In genomic region chr3:41171772-41172171, GRCm38 (mm10) we compare ENCODE assay signal across 20 mouse cellular contexts.
A peak's percentile ranks its signal among the peaks of the same experiment; 100 is the strongest.
DNase-seq lines count a peak whose midpoint lies in the region; ATAC-seq and TF ChIP-seq lines count a peak whose summit lies in the region.
"Had no signal": no experiment of that assay in that cellular context is flagged by ENCODE, and none has a peak within 500 bp of the region (broad histone marks: within the 10 kb centered on the region; RNA-seq: fewer than 3 reads in every experiment).

No protein-coding gene starts in this region.

- DNase-seq in heart, adult 8-10 months (ENCODE audit: low spot score): no peak
- no peak for DNase-seq in MEL (ENCODE audit: low read depth, low spot score)
- DNase-seq in heart, postnatal 0 days (ENCODE audit: low spot score): no peak
- DNase-seq in c-Kit-positive CD71-positive TER-119-positive erythroid progenitor cells, embryonic 14.5 days (ENCODE audit: low spot score): no peak
- DNase-seq in testis, postnatal 14 days (ENCODE audit: low spot score): no peak
- DNase-seq: cerebellum, adult 11 months; cerebellum, postnatal 25 days; gastrocnemius, postnatal 36 days; lung, adult 2 months; right cerebral cortex, postnatal 4 days; thymus, postnatal 4 days had no signal

- no peak overlapping the region for H3K9ac ChIP-seq in heart, embryonic 14.5 days (ENCODE audit: low read length)
- no peak overlapping the region for H3K9ac ChIP-seq in MEL (ENCODE audit: control insufficient read depth, low read depth, low read length, poor library complexity, severe bottlenecking)
- H3K9ac ChIP-seq in heart, postnatal 0 days (replicated peaks; ENCODE audit: low read depth, low read length): no peak overlapping the region
- no peak overlapping the region for H3K9ac ChIP-seq in liver, embryonic 16.5 days (ENCODE audit: low read depth, low read length)
- H3K9ac ChIP-seq: forebrain, embryonic 15.5 days; hindbrain, embryonic 13.5 days; intestine, embryonic 15.5 days; midbrain, embryonic 12.5 days had no signal

- no peak for TF ChIP-seq POLR2A in MEL (IDR thresholded peaks at IDR 0.05; ENCODE audit: control insufficient read depth in 1 of 2, insufficient read depth in 1 of 2, low read depth in 1 of 2, low read length in 2 of 2, poor library complexity in 1 of 2)

- no peak for TF ChIP-seq RAD21 in MEL (IDR thresholded peaks at IDR 0.05; ENCODE audit: low read depth, low read length)

- TF ChIP-seq CTCF in MEL (IDR thresholded peaks at IDR 0.05 in 2 of 3, conservative IDR thresholded peaks at IDR 0.05 in 1 of 3; ENCODE audit: control insufficient read depth in 1 of 3, insufficient read depth in 1 of 3, low read depth in 2 of 3, low read length in 3 of 3, poor library complexity in 1 of 3, severe bottlenecking in 1 of 3): no peak
- TF ChIP-seq CTCF in heart, postnatal 0 days (IDR thresholded peaks at IDR 0.05; ENCODE audit: low read depth): no peak

- no peak for ATAC-seq in heart, embryonic 14.5 days (ENCODE audit: insufficient number of reproducible peaks, insufficient read depth, low FRiP score, low read depth)
- ATAC-seq in heart, postnatal 0 days (ENCODE audit: insufficient read depth, low read depth): no peak
- ATAC-seq in liver, embryonic 16.5 days (ENCODE audit: low read depth): no peak
- ATAC-seq: forebrain, embryonic 15.5 days; intestine, embryonic 15.5 days had no signal

- no peaks in the 10 kb centered on the region for H3K79me2 ChIP-seq in MEL (ENCODE audit: control insufficient read depth, insufficient read depth, low read length, poor library complexity)

- 92% methylated on average over 4 of the region's 4 CpGs for WGBS in heart, embryonic 14.5 days
- WGBS in heart, postnatal 0 days: 93% methylated on average over 4 of the region's 4 CpGs
- 81% methylated on average over 4 of the region's 4 CpGs for WGBS in liver, embryonic 16.5 days (ENCODE audit: insufficient replicate concordance)

- peak overlapping the region; percentile 53 for H3K4me2 ChIP-seq in heart, embryonic 14.5 days (ENCODE audit: low read length)
- no peak overlapping the region for H3K4me2 ChIP-seq in heart, postnatal 0 days (ENCODE audit: low read depth, low read length)
- no peak overlapping the region for H3K4me2 ChIP-seq in liver, embryonic 16.5 days (ENCODE audit: low read depth, low read length)
- H3K4me2 ChIP-seq: forebrain, embryonic 15.5 days; hindbrain, embryonic 13.5 days; intestine, embryonic 15.5 days; midbrain, embryonic 12.5 days had no signal

- H3K9me3 ChIP-seq in heart, embryonic 14.5 days (ENCODE audit: control insufficient read depth, low read length): no peaks in the 10 kb centered on the region; the same call in 1 of the 2 replicates
- H3K9me3 ChIP-seq in MEL (replicated peaks; ENCODE audit: insufficient read depth, low read length): no peaks in the 10 kb centered on the region
- H3K9me3 ChIP-seq in heart, postnatal 0 days (replicated peaks; ENCODE audit: control insufficient read depth, low read length): no peaks in the 10 kb centered on the region
- peaks cover 4% of the 10 kb centered on the region for H3K9me3 ChIP-seq in liver, embryonic 16.5 days (replicated peaks; ENCODE audit: control insufficient read depth, low read length)
- H3K9me3 ChIP-seq: embryonic facial prominence, embryonic 10.5 days; forebrain, embryonic 15.5 days; G1E; intestine, embryonic 15.5 days; midbrain, embryonic 12.5 days had no signal

- H3K36me3 ChIP-seq in heart, embryonic 14.5 days (ENCODE audit: control insufficient read depth, insufficient read depth, low read length): no peaks in the 10 kb centered on the region
- peaks cover 0 to 23% of the 10 kb centered on the region in 2 experiments; a peak in 2 of 4 replicates for H3K36me3 ChIP-seq in MEL (ENCODE audit: control insufficient read depth in 1 of 2, insufficient read depth in 2 of 2, low read length in 2 of 2)
- H3K36me3 ChIP-seq in heart, postnatal 0 days (replicated peaks; ENCODE audit: control insufficient read depth, insufficient read depth, low read length): no peaks in the 10 kb centered on the region
- H3K36me3 ChIP-seq in liver, embryonic 16.5 days (ENCODE audit: control insufficient read depth, insufficient read depth): no peaks in the 10 kb centered on the region
- H3K36me3 ChIP-seq: embryonic facial prominence, embryonic 10.5 days; forebrain, embryonic 15.5 days; G1E; hindbrain, embryonic 13.5 days; intestine, embryonic 15.5 days; midbrain, embryonic 12.5 days had no signal

- TF ChIP-seq EP300 in MEL (IDR thresholded peaks at IDR 0.05; ENCODE audit: low read depth in 1 of 2, low read length in 2 of 2): no peak
- no peak for TF ChIP-seq EP300 in heart, postnatal 0 days (IDR thresholded peaks at IDR 0.05; ENCODE audit: low read depth)

- peaks cover 19 to 41% of the 10 kb centered on the region in 2 experiments for H3K4me1 ChIP-seq in heart, embryonic 14.5 days (ENCODE audit: control insufficient read depth in 2 of 2, insufficient read depth in 2 of 2, low read length in 2 of 2)
- peaks cover 11 to 22% of the 10 kb centered on the region in 2 experiments for H3K4me1 ChIP-seq in MEL (ENCODE audit: control insufficient read depth in 1 of 2, insufficient read depth in 2 of 2, low read length in 2 of 2)
- H3K4me1 ChIP-seq in heart, postnatal 0 days (ENCODE audit: control insufficient read depth, insufficient read depth): peaks cover 14% of the 10 kb centered on the region
- peaks cover 33% of the 10 kb centered on the region for H3K4me1 ChIP-seq in liver, embryonic 16.5 days (ENCODE audit: control insufficient read depth, low read depth, low read length)
- H3K4me1 ChIP-seq: embryonic facial prominence, embryonic 10.5 days; forebrain, embryonic 15.5 days; hindbrain, embryonic 13.5 days; intestine, embryonic 15.5 days; midbrain, embryonic 12.5 days had no signal

- H3K27ac ChIP-seq in heart, embryonic 14.5 days (replicated peaks in 1 of 2; ENCODE audit: control insufficient read depth in 1 of 2, insufficient read depth in 1 of 2, low read depth in 2 of 2, low read length in 2 of 2): peak overlapping the region; percentile 94 to 96
- H3K27ac ChIP-seq in MEL (ENCODE audit: control insufficient read depth, low read depth, low read length): no peak overlapping the region
- peak overlapping the region; percentile 95 for H3K27ac ChIP-seq in heart, postnatal 0 days (ENCODE audit: low read depth)
- peak overlapping the region; percentile 98 for H3K27ac ChIP-seq in liver, embryonic 16.5 days (ENCODE audit: low read length)
- H3K27ac ChIP-seq: embryonic facial prominence, embryonic 10.5 days; forebrain, embryonic 15.5 days; hindbrain, embryonic 13.5 days; intestine, embryonic 15.5 days; macrophage; midbrain, embryonic 12.5 days had no signal

- H3K27me3 ChIP-seq in heart, embryonic 14.5 days (ENCODE audit: control insufficient read depth, insufficient read depth, low read length): no peaks in the 10 kb centered on the region
- H3K27me3 ChIP-seq in MEL (ENCODE audit: control insufficient read depth in 1 of 2, insufficient read depth in 2 of 2, low read length in 2 of 2): no peaks in the 10 kb centered on the region
- H3K27me3 ChIP-seq in heart, postnatal 0 days (ENCODE audit: control insufficient read depth, insufficient read depth, low read length): no peaks in the 10 kb centered on the region
- H3K27me3 ChIP-seq in liver, embryonic 16.5 days (ENCODE audit: control insufficient read depth, insufficient read depth, low read depth, low read length): no peaks in the 10 kb centered on the region
- H3K27me3 ChIP-seq: forebrain, embryonic 15.5 days; hindbrain, embryonic 13.5 days; intestine, embryonic 15.5 days; midbrain, embryonic 12.5 days had no signal

- no peak overlapping the region for H3K4me3 ChIP-seq in heart, embryonic 14.5 days (ENCODE audit: control insufficient read depth in 1 of 2, insufficient read depth in 1 of 2, low read depth in 1 of 2, low read length in 2 of 2)
- no peak overlapping the region for H3K4me3 ChIP-seq in MEL (ENCODE audit: control insufficient read depth in 1 of 2, insufficient read depth in 1 of 2, low read depth in 2 of 2, low read length in 2 of 2)
- H3K4me3 ChIP-seq in heart, postnatal 0 days (ENCODE audit: low read depth, low read length): no peak overlapping the region
- H3K4me3 ChIP-seq in liver, embryonic 16.5 days (ENCODE audit: low read depth, low read length): no peak overlapping the region
- H3K4me3 ChIP-seq: embryonic facial prominence, embryonic 10.5 days; forebrain, embryonic 15.5 days; hindbrain, embryonic 13.5 days; intestine, embryonic 15.5 days; midbrain, embryonic 12.5 days had no signal

TF ChIP-seq in MEL, 35 proteins besides CTCF, POLR2A, EP300 and RAD21:
- TF ChIP-seq RCOR1 (IDR thresholded peaks at IDR 0.05; ENCODE audit: low read depth, low read length) (no peak), USF2 (IDR thresholded peaks at IDR 0.05; ENCODE audit: borderline replicate concordance in 1 of 2, insufficient read depth in 1 of 2, low read depth in 1 of 2, low read length in 2 of 2) (no peak), MAFK (IDR thresholded peaks at IDR 0.05; ENCODE audit: borderline replicate concordance, low read depth, low read length) (peak; percentile 83), CHD2 (IDR thresholded peaks at IDR 0.05; ENCODE audit: low read length) (no peak), POLR2AphosphoS5 (IDR thresholded peaks at IDR 0.05; ENCODE audit: borderline replicate concordance, low read depth, low read length) (no peak), ELF1 (IDR thresholded peaks at IDR 0.05; ENCODE audit: low read depth, low read length) (no peak), JUND (IDR thresholded peaks at IDR 0.05; ENCODE audit: low read depth, low read length) (no peak), E2F4 (IDR thresholded peaks at IDR 0.05; ENCODE audit: borderline replicate concordance, low read depth, low read length) (no peak)
